Mouse (Mus musculus) lung, adult 18-20 months (tissue): ENCODE measurements around the gene Acer2.

Source experiments
- DNase-seq, 2 experiments: peaks; one replicate each; pipeline ENCODE4 v3.0.0; 2022; ENCODE audit warnings: mixed read lengths in 2 of 2

Acer2 gene

DNA sequence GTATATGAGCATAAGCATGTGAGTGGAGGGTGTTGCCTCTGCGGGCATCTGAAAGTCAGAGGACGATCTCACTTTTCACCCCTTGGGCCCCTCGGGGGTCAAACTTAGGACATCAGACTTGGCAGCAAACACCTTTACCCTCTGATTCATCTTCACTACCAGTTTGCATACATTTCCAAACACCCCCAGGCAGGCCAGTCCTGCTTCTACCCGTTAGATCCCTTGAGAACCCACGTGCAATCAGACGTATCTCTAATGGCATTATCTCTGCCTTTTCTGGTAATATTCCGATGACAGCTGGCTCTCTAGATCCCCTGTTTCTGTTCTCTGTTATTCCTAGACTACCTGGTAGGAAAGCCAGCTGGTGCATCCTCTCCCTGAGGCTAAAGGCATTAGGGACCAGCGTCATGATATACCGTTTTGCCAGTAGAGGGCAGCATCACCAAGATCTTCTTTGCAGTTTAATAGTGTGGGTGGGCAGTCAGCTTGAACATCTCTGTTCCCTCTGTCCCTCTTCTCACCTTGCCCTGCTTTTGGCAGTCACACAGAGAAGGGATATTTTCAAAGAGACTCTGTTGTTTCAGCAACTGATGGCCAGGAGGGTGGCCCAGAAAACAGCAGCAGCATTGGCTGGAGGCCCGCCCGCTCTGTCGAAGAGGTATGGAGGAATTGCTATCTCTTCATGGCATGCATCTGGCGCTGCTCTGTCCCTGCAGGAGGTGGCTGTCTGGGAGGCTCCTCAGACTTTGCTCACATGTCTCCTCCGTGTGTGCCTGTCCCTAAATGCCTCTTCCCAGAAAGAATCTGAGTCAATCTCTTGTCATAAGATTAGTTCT, 83.6 kb downstream of the Acer2 start:
- DNase-seq = peak in 1 of 2 experiments; percentile 22

DNA sequence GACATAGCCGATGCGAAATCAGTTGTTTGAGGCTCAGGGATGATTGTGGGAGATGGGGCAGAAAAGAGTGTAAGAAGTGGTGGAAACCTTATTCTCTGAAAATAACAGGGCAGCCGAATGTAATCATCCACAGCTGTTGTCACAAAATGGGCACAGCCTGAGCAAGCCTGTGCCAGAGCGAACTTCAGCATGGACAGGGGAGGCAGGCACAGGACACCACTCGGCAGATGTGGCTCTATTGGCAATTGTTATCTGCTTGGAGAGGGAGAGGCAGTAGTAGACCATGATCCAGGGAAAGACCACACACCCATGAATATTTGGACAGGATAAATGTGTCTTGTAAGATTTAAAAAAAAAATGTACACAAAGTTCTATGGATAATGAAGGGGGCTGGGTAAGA, 103.1 kb downstream of the Acer2 start:
- DNase-seq = no peak
